Mouse (Mus musculus) olfactory bulb, adult 2 months (tissue): ENCODE data around the gene Mylk4.

Source experiments
- CTCF ChIP-seq: fragments of 200-500 bp; IDR thresholded peaks from 2 replicates; pipeline ENCODE4 v1.5.1; 2012; ENCODE audit warnings: low read depth, mild to moderate bottlenecking, low read length, moderate library complexity; ENCODE audit not compliant: insufficient read depth
- POLR2A ChIP-seq: fragments of 200-500 bp; IDR thresholded peaks from 2 replicates; pipeline ENCODE4 v1.6.1; 2012; ENCODE audit warnings: mild to moderate bottlenecking, low read depth, low read length, moderate library complexity; ENCODE audit not compliant: insufficient read depth

DNA sequence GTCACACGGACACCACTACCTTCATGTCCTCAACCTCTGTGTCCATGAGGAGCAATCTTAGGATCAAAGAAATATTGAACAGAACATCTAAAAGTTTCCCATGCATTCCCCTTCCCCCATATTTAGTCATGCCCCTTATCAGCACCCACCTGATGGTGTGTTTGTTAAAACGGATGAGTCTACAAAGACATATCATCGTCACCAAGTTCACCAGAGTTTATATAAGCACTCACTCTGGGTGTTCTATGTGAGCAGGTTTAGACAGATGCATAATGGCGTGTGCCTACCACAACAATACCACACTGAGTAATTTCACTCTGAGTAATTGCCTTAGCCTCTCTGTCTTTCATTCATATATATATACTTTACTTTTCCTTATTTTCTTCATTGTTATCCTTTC lies 116.4 kb downstream of the Mylk4 start:
- TF ChIP-seq CTCF (no peak), POLR2A (no peak)
